29 mouse cellular contexts compared by ENCODE assay signal in the genomic region with DNA sequence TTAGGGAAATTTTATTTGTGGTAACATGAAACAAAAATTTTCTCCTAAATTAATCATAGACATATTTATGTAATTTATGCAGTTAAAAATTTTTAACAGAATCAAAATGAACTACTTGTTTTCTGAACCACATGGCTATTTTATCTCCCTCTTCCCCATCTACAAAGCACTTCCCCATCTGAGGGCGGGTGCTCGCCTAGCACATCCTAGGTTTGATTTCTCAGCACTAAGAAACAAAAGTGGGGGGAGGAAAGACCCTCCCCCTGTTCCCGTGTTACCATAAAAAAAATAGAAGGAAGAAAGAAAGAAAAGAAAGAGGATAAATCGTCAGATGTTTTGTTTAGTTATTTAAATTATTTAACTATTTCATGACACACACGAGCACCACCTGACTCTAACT. TPM values are rescaled to one million over a fixed set of nuclear protein-coding genes. Genes with fewer than 3 reads are reported as not detected.
"Had no signal": no experiment of that assay in that cellular context is flagged by ENCODE, and none has a peak within 500 bp of the region (broad histone marks: within the 10 kb centered on the region; RNA-seq: fewer than 3 reads in every experiment).

No protein-coding gene starts in this region.

- H3K9ac ChIP-seq: heart, embryonic 13.5 days; heart, embryonic 15.5 days; hindbrain, embryonic 13.5 days; hindbrain, embryonic 15.5 days; kidney, embryonic 15.5 days; limb, embryonic 13.5 days; limb, embryonic 15.5 days; liver, embryonic 12.5 days had no signal

- H3K4me3 ChIP-seq: gastrocnemius, adult 2 months; heart, adult 2 months; heart, embryonic 13.5 days; heart, embryonic 15.5 days; hindbrain, embryonic 13.5 days; hindbrain, embryonic 15.5 days; kidney, embryonic 15.5 days; limb, embryonic 13.5 days; limb, embryonic 15.5 days; liver, embryonic 12.5 days had no signal

- ATAC-seq: hindbrain, postnatal 0 days; intestine, embryonic 16.5 days; liver, embryonic 12.5 days had no signal

- H3K27me3 ChIP-seq: heart, embryonic 13.5 days; heart, embryonic 15.5 days; hindbrain, embryonic 13.5 days; hindbrain, embryonic 15.5 days; kidney, embryonic 15.5 days; limb, embryonic 13.5 days; limb, embryonic 15.5 days; liver, embryonic 12.5 days had no signal

- DNase-seq: gastrocnemius, adult 2 months; gastrocnemius, postnatal 14 days; gastrocnemius, postnatal 36 days; heart, adult 11 months; heart, adult 2 months; heart, postnatal 14 days; heart, postnatal 36 days; kidney, adult 11 months; kidney, adult 2 months; kidney, adult 9 months; kidney, postnatal 14 days; kidney, postnatal 36 days; layer of hippocampus, adult 9-11 months; layer of hippocampus, postnatal 36 days; left cerebral cortex, postnatal 4 days had no signal

- H3K9me3 ChIP-seq: heart, embryonic 13.5 days; heart, embryonic 15.5 days; hindbrain, embryonic 13.5 days; hindbrain, embryonic 15.5 days; kidney, embryonic 15.5 days; limb, embryonic 13.5 days; limb, embryonic 15.5 days; liver, embryonic 12.5 days had no signal

- H3K36me3 ChIP-seq: heart, embryonic 13.5 days; heart, embryonic 15.5 days; hindbrain, embryonic 13.5 days; hindbrain, embryonic 15.5 days; kidney, embryonic 15.5 days; limb, embryonic 15.5 days; liver, embryonic 12.5 days had no signal

- H3K4me2 ChIP-seq: heart, embryonic 11.5 days; heart, embryonic 13.5 days; heart, embryonic 15.5 days; hindbrain, embryonic 13.5 days; hindbrain, embryonic 15.5 days; kidney, embryonic 15.5 days; limb, embryonic 13.5 days; limb, embryonic 15.5 days had no signal

- H3K27ac ChIP-seq: gastrocnemius, adult 2 months; heart, adult 2 months; heart, embryonic 13.5 days; heart, embryonic 15.5 days; hindbrain, embryonic 13.5 days; hindbrain, embryonic 15.5 days; hindbrain, postnatal 0 days; kidney, embryonic 15.5 days; kidney, postnatal 0 days; limb, embryonic 13.5 days; limb, embryonic 15.5 days; liver, embryonic 12.5 days had no signal

RNA-seq across cellular contexts. Expression of a gene that starts 18.0 kb away (rescaled TPM):
- total RNA-seq: gastrocnemius, postnatal 36 days; hematopoietic stem cell, adult 5-6 weeks; liver, adult 2 months had no signal
- polyA plus RNA-seq: heart, embryonic 11.5 days; liver, adult 2 months had no signal
